Mouse (Mus musculus): ENCODE measurements around the gene Prr9.

Prr9 gene

GRCm38 (mm10) chr3:92123847-92124246, at the start of gene Prr9:
TSS of gene Prr9 (minus strand) at chr3:92123947.
- Histone ChIP-seq H3K4me1 (replicated peaks; ENCODE audit: low read depth, low read length) (no peaks in the 10 kb centered on the region), H3K9me3 (ENCODE audit: low read length) (no peaks in the 10 kb centered on the region), H3K36me3 (ENCODE audit: insufficient read depth, low read length) (no peaks in the 10 kb centered on the region), H3K27me3 (ENCODE audit: insufficient read depth, low read length) (no peaks in the 10 kb centered on the region), H3K4me3 (replicated peaks; ENCODE audit: low read length) (no peak within 1 kb of the TSS)
- TF ChIP-seq CTCF (conservative IDR thresholded peaks at IDR 0.05; ENCODE audit: low read length) (no peak), POU5F1 (IDR thresholded peaks at IDR 0.05; ENCODE audit: borderline replicate concordance, low read length) (no peak), NANOG (IDR thresholded peaks at IDR 0.05; ENCODE audit: borderline replicate concordance, low read length) (no peak)

- no peak for TF ChIP-seq POU5F1 (IDR thresholded peaks at IDR 0.05; ENCODE audit: borderline replicate concordance, low read length)
- Histone ChIP-seq H3K36me3 (ENCODE audit: insufficient read depth, low read length) (no peaks in the 10 kb centered on the region), H3K4me1 (replicated peaks; ENCODE audit: low read depth, low read length) (no peaks in the 10 kb centered on the region), H3K27me3 (ENCODE audit: insufficient read depth, low read length) (no peaks in the 10 kb centered on the region), H3K9me3 (ENCODE audit: low read length) (no peaks in the 10 kb centered on the region), H3K4me3 (replicated peaks; ENCODE audit: low read length) (no peak overlapping the region)
Measured at GRCm38 (mm10) chr3:92169847-92170246, 46.1 kb upstream of the Prr9 start.

GRCm38 (mm10) chr3:92153322-92153721, 29.6 kb upstream of the Prr9 start:
- Histone ChIP-seq H3K4me3 (replicated peaks; ENCODE audit: low read length) (no peak overlapping the region), H3K36me3 (ENCODE audit: insufficient read depth, low read length) (no peaks in the 10 kb centered on the region), H3K4me1 (replicated peaks; ENCODE audit: low read depth, low read length) (no peaks in the 10 kb centered on the region), H3K27me3 (ENCODE audit: insufficient read depth, low read length) (no peaks in the 10 kb centered on the region; the same call in 1 of the 2 replicates), H3K9me3 (ENCODE audit: low read length) (no peaks in the 10 kb centered on the region)
- peak; percentile 87 for TF ChIP-seq CTCF (conservative IDR thresholded peaks at IDR 0.05; ENCODE audit: low read length)
- TF ChIP-seq NANOG (IDR thresholded peaks at IDR 0.05; ENCODE audit: borderline replicate concordance, low read length) = no peak
- no peak for TF ChIP-seq POU5F1 (IDR thresholded peaks at IDR 0.05; ENCODE audit: borderline replicate concordance, low read length)

GRCm38 (mm10) chr3:92150631-92151277, 27.0 kb upstream of the Prr9 start:
- no peaks in the 10 kb centered on the region; the same call in 1 of the 2 replicates for H3K27me3 ChIP-seq (ENCODE audit: insufficient read depth, low read length)
- peak; percentile 54 for TF ChIP-seq CTCF (conservative IDR thresholded peaks at IDR 0.05; ENCODE audit: low read length)
- no peak for TF ChIP-seq POU5F1 (IDR thresholded peaks at IDR 0.05; ENCODE audit: borderline replicate concordance, low read length)
- H3K4me1 ChIP-seq (replicated peaks; ENCODE audit: low read depth, low read length) = no peaks in the 10 kb centered on the region
- H3K9me3 ChIP-seq (ENCODE audit: low read length) = no peaks in the 10 kb centered on the region
- H3K4me3 ChIP-seq (replicated peaks; ENCODE audit: low read length) = no peak overlapping the region
- no peaks in the 10 kb centered on the region for H3K36me3 ChIP-seq (ENCODE audit: insufficient read depth, low read length)

GRCm38 (mm10) chr3:92147913-92148312, 24.2 kb upstream of the Prr9 start:
- TF ChIP-seq NANOG (IDR thresholded peaks at IDR 0.05; ENCODE audit: borderline replicate concordance, low read length) = no peak
- TF ChIP-seq CTCF (conservative IDR thresholded peaks at IDR 0.05; ENCODE audit: low read length) = no peak
- no peak for TF ChIP-seq POU5F1 (IDR thresholded peaks at IDR 0.05; ENCODE audit: borderline replicate concordance, low read length)
- H3K9me3 ChIP-seq (ENCODE audit: low read length) = no peaks in the 10 kb centered on the region
- no peaks in the 10 kb centered on the region for H3K27me3 ChIP-seq (ENCODE audit: insufficient read depth, low read length)
- no peaks in the 10 kb centered on the region for H3K36me3 ChIP-seq (ENCODE audit: insufficient read depth, low read length)
- no peak overlapping the region for H3K4me3 ChIP-seq (replicated peaks; ENCODE audit: low read length)
- H3K4me1 ChIP-seq (replicated peaks; ENCODE audit: low read depth, low read length) = no peaks in the 10 kb centered on the region

DNA sequence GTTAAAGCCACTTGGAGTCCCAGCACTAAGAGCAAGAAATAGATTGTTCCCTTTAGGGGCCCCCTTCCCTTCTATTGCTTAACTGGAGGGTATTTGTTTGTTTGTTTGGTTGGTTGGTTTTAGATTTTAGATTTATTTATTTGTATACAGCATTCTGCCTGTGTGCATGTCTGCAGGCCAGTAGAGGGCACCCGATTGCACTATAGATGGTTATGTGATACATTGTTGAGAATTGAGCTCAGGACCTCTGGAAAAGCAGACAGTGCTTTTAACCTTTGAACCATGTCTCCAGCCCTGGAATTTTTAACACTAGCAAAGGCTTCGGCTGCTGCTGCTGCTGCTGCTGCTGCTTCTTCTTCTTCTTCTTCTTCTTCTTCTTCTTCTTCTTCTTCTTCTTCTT, 23.7 kb upstream of the Prr9 start:
- Histone ChIP-seq H3K36me3 (ENCODE audit: insufficient read depth, low read length) (no peaks in the 10 kb centered on the region), H3K4me1 (replicated peaks; ENCODE audit: low read depth, low read length) (no peaks in the 10 kb centered on the region), H3K27me3 (ENCODE audit: insufficient read depth, low read length) (no peaks in the 10 kb centered on the region), H3K4me3 (replicated peaks; ENCODE audit: low read length) (no peak overlapping the region), H3K9me3 (ENCODE audit: low read length) (no peaks in the 10 kb centered on the region)
- TF ChIP-seq POU5F1 (IDR thresholded peaks at IDR 0.05; ENCODE audit: borderline replicate concordance, low read length) = no peak
- TF ChIP-seq CTCF (conservative IDR thresholded peaks at IDR 0.05; ENCODE audit: low read length) = peak; percentile 26

DNA sequence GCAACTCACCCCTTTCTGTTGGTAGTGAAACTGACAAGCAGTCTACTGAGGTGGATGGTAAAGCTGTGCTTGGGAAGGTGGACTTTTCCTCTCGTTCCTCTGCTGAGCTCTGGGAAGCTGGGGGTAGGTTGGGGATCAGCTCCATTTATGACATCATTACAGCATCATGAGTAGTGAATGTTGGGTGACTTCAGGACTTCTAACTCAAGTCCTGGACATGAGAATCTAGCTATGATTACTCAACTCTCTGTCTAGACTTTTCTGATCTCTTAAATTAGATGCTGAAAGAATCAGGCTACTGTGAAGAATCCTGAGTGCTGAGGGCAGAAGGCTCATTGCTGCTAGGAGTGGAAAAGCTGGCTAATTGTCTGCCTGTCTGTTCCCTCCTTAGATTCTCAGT, 18.9 kb upstream of the Prr9 start, which contains the start of gene Lelp1:
TSS of gene Lelp1 (minus strand) at position 101 of the 400 bp plus-strand sequence.
- Histone ChIP-seq H3K4me1 (replicated peaks; ENCODE audit: low read depth, low read length) (no peaks in the 10 kb centered on the region), H3K36me3 (ENCODE audit: insufficient read depth, low read length) (no peaks in the 10 kb centered on the region), H3K9me3 (ENCODE audit: low read length) (no peaks in the 10 kb centered on the region), H3K27me3 (ENCODE audit: insufficient read depth, low read length) (no peaks in the 10 kb centered on the region), H3K4me3 (replicated peaks; ENCODE audit: low read length) (no peak within 1 kb of the TSS)
- TF ChIP-seq NANOG (IDR thresholded peaks at IDR 0.05; ENCODE audit: borderline replicate concordance, low read length) (no peak), POU5F1 (IDR thresholded peaks at IDR 0.05; ENCODE audit: borderline replicate concordance, low read length) (no peak)

GRCm38 (mm10) chr3:92120902-92121301, 2.8 kb downstream of the Prr9 start:
- no peaks in the 10 kb centered on the region for H3K27me3 ChIP-seq (ENCODE audit: insufficient read depth, low read length)
- no peaks in the 10 kb centered on the region for H3K36me3 ChIP-seq (ENCODE audit: insufficient read depth, low read length)
- H3K9me3 ChIP-seq (ENCODE audit: low read length) = no peaks in the 10 kb centered on the region
- H3K4me1 ChIP-seq (replicated peaks; ENCODE audit: low read depth, low read length) = no peaks in the 10 kb centered on the region
- no peak overlapping the region for H3K4me3 ChIP-seq (replicated peaks; ENCODE audit: low read length)
- TF ChIP-seq CTCF (conservative IDR thresholded peaks at IDR 0.05; ENCODE audit: low read length) (no peak), NANOG (IDR thresholded peaks at IDR 0.05; ENCODE audit: borderline replicate concordance, low read length) (no peak), POU5F1 (IDR thresholded peaks at IDR 0.05; ENCODE audit: borderline replicate concordance, low read length) (no peak)

DNA sequence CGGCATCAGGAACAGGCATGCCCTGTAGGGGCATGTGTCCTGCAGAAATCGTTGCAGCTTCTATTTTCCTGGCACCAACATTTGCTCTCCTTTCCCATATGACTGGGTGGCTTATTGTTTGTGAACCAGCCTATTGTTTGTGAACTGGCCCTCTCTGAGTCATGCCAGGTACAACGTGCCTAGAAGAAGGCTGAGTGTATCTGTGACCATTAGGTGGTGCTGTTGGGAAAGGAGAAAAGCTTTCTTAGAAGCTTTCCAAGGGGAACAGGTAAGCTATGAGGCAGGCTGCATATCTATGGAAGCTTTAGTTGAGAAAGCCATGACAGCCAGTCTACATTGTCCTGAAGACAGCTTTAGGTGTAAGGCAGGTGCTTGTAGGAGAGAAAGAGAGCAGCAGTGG, 5.8 kb downstream of the Prr9 start:
- no peaks in the 10 kb centered on the region for H3K27me3 ChIP-seq (ENCODE audit: insufficient read depth, low read length)
- no peaks in the 10 kb centered on the region for H3K9me3 ChIP-seq (ENCODE audit: low read length)
- no peaks in the 10 kb centered on the region for H3K4me1 ChIP-seq (replicated peaks; ENCODE audit: low read depth, low read length)
- no peaks in the 10 kb centered on the region for H3K36me3 ChIP-seq (ENCODE audit: insufficient read depth, low read length)
- peak; percentile 44 for TF ChIP-seq CTCF (conservative IDR thresholded peaks at IDR 0.05; ENCODE audit: low read length)
- no peak for TF ChIP-seq NANOG (IDR thresholded peaks at IDR 0.05; ENCODE audit: borderline replicate concordance, low read length)
- H3K4me3 ChIP-seq (replicated peaks; ENCODE audit: low read length) = no peak overlapping the region
